Mouse (Mus musculus): ENCODE measurements at regions not wholly inside any gene's neighbourhood (a gene's known extent, or its start where the extent isn't known, plus 50 kb on each side); places are given as distances from the start of the nearest gene placed in this dataset.

DNA sequence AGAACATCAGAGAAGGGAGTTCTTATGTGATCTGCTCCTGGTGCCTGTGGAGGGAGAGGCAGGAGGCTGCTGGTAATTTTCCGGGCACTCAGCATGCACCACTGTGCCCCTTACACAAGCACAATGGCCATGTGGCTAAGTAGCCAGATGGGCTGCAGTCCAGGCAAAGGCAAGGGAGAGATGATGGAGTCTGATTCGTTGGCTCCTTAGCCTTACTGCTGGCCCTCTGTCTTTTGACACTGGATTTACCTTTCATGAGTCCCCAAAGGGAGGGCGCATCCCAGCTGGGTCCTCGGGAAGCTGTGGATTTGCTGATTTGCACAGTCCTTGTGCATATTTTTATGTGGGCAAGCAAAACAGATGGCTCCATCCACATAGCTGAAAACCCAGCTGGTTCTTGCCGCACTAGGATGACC lies 75.6 kb upstream of the 1700025G04Rik start:
- H3K9me3 ChIP-seq (ENCODE audit: control insufficient read depth, low read length) = no peaks in the 10 kb centered on the region
- 0 out of 2 replicates have a peak overlapping the region, but pooled peaks have one; percentile 5 for H3K4me2 ChIP-seq (replicated peaks)
- H3K4me1 ChIP-seq (replicated peaks; ENCODE audit: control insufficient read depth, insufficient read depth, low read length) = peaks cover 30% of the 10 kb centered on the region
- peak overlapping the region; percentile 66 for H3K27ac ChIP-seq
- no peak overlapping the region for H3K4me3 ChIP-seq (replicated peaks; ENCODE audit: low read length)
- WGBS = 28% methylated on average over 5 of the region's 5 CpGs
- H3K36me3 ChIP-seq (replicated peaks; ENCODE audit: control insufficient read depth, insufficient read depth) = no peaks in the 10 kb centered on the region
- H3K9ac ChIP-seq = no peak overlapping the region
- ATAC-seq (ENCODE audit: low FRiP score) = peak; percentile 79
- peak; percentile 52 for DNase-seq (ENCODE audit: low spot score)
- no peaks in the 10 kb centered on the region for H3K27me3 ChIP-seq (ENCODE audit: control insufficient read depth, insufficient read depth, low read length)

DNA sequence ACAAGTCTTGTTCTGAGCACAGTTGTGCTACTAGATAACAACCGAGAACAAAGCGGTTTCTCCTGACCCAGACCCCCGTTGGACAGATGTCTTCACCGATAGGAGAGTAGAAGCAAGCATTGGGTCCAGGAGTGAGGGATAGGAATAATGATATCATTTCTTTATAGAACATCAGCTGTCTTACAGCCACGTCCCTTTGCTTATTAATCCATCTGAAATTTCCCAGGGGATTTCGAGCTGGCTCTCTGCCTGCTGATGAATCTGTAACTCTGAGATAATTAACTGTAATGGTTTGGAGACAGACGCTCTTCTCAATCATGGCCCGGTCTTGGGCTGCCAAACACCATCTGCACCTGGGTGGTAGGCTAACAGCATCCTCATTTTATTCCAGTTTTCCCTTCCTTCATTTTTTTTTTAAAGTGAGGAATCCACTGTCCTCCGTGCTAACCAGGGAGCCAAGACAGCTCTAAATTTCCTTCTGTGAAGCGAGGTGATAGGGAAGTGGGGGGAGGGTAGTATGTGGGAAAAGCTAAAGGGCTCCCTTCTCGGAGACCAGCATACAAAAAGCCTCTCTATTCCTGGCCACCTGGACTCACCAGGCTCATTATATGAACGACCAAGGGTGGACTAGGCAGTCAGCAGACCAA lies 75.0 kb upstream of the 1700025G04Rik start:
- DNase-seq (ENCODE audit: low spot score) (peak; percentile 83), ATAC-seq (ENCODE audit: low FRiP score) (peak; percentile 64)
- no peak overlapping the region for H3K4me3 ChIP-seq (replicated peaks; ENCODE audit: low read length)
- no peaks in the 10 kb centered on the region for H3K36me3 ChIP-seq (replicated peaks; ENCODE audit: control insufficient read depth, insufficient read depth)
- WGBS = 25% methylated on average over 12 of the region's 12 CpGs
- no peaks in the 10 kb centered on the region for H3K9me3 ChIP-seq (ENCODE audit: control insufficient read depth, low read length)
- H3K27ac ChIP-seq = peak overlapping the region; percentile 66
- H3K9ac ChIP-seq = no peak overlapping the region
- peaks cover 27% of the 10 kb centered on the region for H3K4me1 ChIP-seq (replicated peaks; ENCODE audit: control insufficient read depth, insufficient read depth, low read length)
- H3K27me3 ChIP-seq (ENCODE audit: control insufficient read depth, insufficient read depth, low read length) = no peaks in the 10 kb centered on the region
- 0 out of 2 replicates have a peak overlapping the region, but pooled peaks have one; percentile 11 for H3K4me2 ChIP-seq (replicated peaks)

DNA sequence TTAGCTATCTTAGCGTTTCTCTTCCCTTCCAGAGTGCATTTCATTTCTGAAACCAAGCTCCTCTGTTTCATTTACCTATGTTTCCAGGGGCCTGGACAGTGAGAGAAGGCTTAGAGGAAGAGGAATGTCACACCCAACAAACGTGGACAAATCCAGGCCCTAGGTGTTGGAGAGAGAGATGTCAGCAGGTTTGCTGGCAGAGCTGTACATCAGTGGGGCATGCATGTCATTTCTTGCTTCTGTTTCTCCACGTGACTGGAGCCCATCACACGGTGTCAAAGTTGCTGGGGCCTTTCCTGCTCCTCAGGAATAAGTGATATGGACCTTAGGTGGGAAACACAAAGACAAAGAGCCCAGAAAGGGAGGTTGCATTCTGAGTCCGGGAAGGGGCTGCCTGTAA lies 74.3 kb upstream of the 1700025G04Rik start:
- no peak for ATAC-seq (ENCODE audit: low FRiP score)
- 69% methylated on average over 5 of the region's 5 CpGs for WGBS
- Histone ChIP-seq H3K4me1 (replicated peaks; ENCODE audit: control insufficient read depth, insufficient read depth, low read length) (peaks cover 20% of the 10 kb centered on the region), H3K27ac (peak overlapping the region; percentile 66), H3K4me3 (replicated peaks; ENCODE audit: low read length) (no peak overlapping the region), H3K36me3 (replicated peaks; ENCODE audit: control insufficient read depth, insufficient read depth) (no peaks in the 10 kb centered on the region), H3K9ac (no peak overlapping the region), H3K4me2 (replicated peaks) (no peak overlapping the region), H3K27me3 (ENCODE audit: control insufficient read depth, insufficient read depth, low read length) (no peaks in the 10 kb centered on the region), H3K9me3 (ENCODE audit: control insufficient read depth, low read length) (no peaks in the 10 kb centered on the region)
- no peak for DNase-seq (ENCODE audit: low spot score)

DNA sequence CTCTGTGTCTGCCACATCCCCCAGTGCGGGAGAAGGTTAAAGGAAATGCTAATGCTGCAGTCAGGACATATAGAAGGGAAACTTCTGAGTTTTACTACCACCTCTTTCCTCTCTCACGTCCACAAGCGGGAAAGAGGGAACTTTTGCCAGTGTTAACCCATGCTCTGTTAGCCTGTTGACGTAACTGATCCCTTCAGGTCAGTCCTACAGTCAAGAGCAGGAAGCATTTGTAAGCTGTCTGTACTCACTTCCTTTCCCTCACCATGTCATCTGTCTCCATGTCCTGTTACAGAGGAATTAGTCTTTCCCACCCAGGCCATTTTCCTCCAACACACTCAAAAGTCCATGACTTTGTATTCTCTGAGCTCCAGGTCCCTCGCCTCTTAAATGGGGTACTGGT lies 62.5 kb upstream of the 1700025G04Rik start:
- Histone ChIP-seq H3K9ac (no peak overlapping the region), H3K36me3 (replicated peaks; ENCODE audit: control insufficient read depth, insufficient read depth) (no peaks in the 10 kb centered on the region), H3K27ac (no peak overlapping the region), H3K27me3 (ENCODE audit: control insufficient read depth, insufficient read depth, low read length) (no peaks in the 10 kb centered on the region), H3K4me3 (replicated peaks; ENCODE audit: low read length) (no peak overlapping the region), H3K4me2 (replicated peaks) (no peak overlapping the region), H3K9me3 (ENCODE audit: control insufficient read depth, low read length) (no peaks in the 10 kb centered on the region), H3K4me1 (replicated peaks; ENCODE audit: control insufficient read depth, insufficient read depth, low read length) (no peaks in the 10 kb centered on the region)
- 86% methylated on average over 5 of the region's 5 CpGs for WGBS
- DNase-seq (ENCODE audit: low spot score) = no peak
- ATAC-seq (ENCODE audit: low FRiP score) = no peak

DNA sequence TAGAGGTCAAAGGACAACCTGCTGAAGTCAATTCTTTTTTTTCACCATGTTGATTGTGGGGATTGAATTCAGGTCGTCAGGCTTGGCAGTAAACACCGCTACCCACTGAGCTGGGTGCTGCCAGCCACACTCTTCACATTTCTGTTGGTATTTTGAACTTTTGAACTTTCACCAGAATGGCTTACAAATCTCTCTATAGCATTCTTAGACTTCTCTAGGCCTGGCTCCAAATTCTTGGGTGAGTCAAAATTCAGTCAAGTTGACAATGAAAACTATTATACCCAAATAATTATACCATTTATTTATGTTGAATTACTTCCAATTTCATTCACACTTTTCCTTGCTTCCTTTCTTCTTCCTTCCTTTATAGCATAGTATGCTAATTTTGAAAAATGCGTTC lies 58.8 kb upstream of the 1700025G04Rik start:
- ATAC-seq (ENCODE audit: low FRiP score) = no peak
- Histone ChIP-seq H3K4me1 (replicated peaks; ENCODE audit: control insufficient read depth, insufficient read depth, low read length) (no peaks in the 10 kb centered on the region), H3K27me3 (ENCODE audit: control insufficient read depth, insufficient read depth, low read length) (no peaks in the 10 kb centered on the region), H3K9ac (no peak overlapping the region), H3K9me3 (ENCODE audit: control insufficient read depth, low read length) (0 out of 2 replicates have a peak, but pooled peaks cover 3% of the 10 kb centered on the region), H3K4me3 (replicated peaks; ENCODE audit: low read length) (no peak overlapping the region), H3K4me2 (replicated peaks) (no peak overlapping the region), H3K36me3 (replicated peaks; ENCODE audit: control insufficient read depth, insufficient read depth) (no peaks in the 10 kb centered on the region), H3K27ac (no peak overlapping the region)
- WGBS = 73% methylated on average over 3 of the region's 3 CpGs
- DNase-seq (ENCODE audit: low spot score) = no peak

DNA sequence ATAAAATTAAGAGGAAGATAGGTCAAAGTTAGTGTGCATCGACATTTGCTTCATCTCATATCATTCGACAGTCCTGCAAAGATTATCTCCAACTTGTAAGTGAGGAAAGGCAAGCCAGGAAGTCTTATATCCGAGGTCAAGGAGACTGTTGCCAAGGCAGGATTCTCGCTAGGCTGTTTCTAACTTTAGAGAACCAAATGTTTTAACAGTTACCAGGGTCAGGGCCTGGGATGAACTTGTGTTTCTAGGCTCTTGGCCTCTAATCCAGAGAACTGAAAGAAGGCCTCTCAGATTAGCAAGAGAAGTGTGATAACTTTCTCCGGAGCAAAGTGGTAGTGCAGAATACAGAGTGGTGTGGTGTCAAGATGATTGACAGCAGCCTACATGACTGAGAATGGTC lies 50.2 kb upstream of the 1700025G04Rik start:
- Histone ChIP-seq H3K4me1 (replicated peaks; ENCODE audit: control insufficient read depth, insufficient read depth, low read length) (no peaks in the 10 kb centered on the region), H3K9me3 (ENCODE audit: control insufficient read depth, low read length) (0 out of 2 replicates have a peak, but pooled peaks cover 2% of the 10 kb centered on the region), H3K27ac (no peak overlapping the region), H3K4me3 (replicated peaks; ENCODE audit: low read length) (no peak overlapping the region), H3K36me3 (replicated peaks; ENCODE audit: control insufficient read depth, insufficient read depth) (no peaks in the 10 kb centered on the region), H3K27me3 (ENCODE audit: control insufficient read depth, insufficient read depth, low read length) (no peaks in the 10 kb centered on the region), H3K4me2 (replicated peaks) (no peak overlapping the region), H3K9ac (no peak overlapping the region)
- ATAC-seq (ENCODE audit: low FRiP score) (no peak), DNase-seq (ENCODE audit: low spot score) (no peak)
- 85% methylated on average over 5 of the region's 5 CpGs for WGBS

Measured in hindbrain, embryonic 14.5 days (tissue).